Mouse (Mus musculus) heart, adult 18-20 months (tissue): ENCODE results near the gene Slc28a1. TPM values are rescaled to one million over a fixed set of nuclear protein-coding genes. Genes with fewer than 3 reads are reported as not detected.
A peak's percentile ranks its signal among the peaks of the same experiment; 100 is the strongest.

ENCODE experiments used
- DNase-seq, 2 experiments: peaks; one replicate each; pipeline ENCODE4 v3.0.0; 2021 to 2022; ENCODE audit warnings: mixed read lengths in 1 of 2
- total RNA-seq, 2 experiments: library from RNA; stranded (reverse); gene quantifications; 2 replicates each; pipeline ENCODE4 v1.2.3; 2021

Slc28a1 gene
- total RNA-seq, 2 experiments from 2014 or later: 0.12 to 0.21 TPM

DNA sequence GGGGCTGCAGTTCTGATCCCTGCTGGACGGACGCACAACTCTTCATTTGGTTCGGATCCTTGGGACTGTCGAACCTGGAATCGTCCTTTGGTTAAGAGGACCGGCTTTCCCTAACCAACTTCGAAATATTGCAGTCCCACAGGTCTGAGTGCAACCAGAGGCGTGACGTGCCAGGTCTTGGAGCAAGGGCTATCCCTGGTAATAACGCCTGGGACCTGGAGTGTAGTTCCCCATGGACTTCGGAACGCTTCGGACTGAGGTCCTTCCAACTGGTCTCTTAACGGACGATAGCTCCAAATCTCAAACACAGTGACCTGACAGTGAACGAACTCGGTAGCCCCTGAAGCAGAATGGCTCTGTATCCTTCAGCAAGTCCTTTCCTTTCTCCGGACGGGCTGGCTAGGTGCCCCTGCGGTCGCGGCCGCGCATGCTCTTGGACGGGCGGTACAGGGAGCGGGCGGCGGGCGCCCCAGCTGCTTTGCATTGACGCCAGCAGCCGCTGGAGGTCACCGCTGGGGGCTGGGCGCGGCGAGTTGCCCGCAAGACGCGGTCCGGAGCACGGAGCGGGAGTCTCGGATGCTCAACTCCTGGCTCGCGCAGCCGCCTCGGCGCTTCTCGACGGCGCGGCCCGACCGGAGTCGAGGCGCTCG lies 98.2 kb downstream of the Slc28a1 start:
- DNase-seq: peak; percentile 97 to 98

DNA sequence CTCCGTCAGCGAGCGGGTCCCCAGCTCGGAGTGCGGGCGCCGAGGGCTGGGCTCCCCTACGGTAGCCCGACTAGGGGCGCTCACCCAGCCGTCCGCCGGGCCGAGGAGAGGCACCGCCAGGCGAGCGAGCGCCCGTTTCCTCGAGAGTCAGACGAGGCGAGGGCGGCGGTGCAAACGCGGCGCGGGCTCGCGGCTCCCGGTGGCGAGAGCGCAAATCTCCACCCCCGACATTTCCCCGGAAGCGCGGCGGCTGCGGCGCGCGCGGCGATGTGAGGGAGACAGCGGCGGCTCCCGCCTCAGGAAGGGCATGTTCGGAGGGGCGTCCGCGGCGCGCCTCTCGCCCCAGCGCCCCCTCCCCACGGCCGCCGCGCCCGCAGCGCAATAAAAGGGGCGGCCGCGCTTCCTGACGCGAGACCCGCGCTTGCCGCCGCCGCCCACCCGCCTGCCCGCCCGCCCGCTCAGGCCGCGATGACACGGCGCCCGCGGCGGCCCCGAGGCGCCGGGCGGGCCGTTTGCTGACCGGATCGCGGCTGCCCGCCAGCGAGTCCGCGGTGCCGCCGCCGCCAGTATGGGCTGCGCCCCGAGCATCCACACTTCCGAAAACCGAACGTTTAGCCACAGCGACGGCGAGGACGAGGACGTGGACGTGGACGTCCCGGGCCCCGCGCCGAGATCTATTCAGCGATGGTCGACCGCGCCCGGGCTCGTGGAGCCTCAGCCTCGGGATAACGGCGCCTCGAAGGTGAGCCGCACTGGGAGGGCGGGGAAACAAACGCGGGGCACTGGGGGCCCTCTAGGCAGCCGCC lies 99.0 kb downstream of the Slc28a1 start, which contains the start of gene Pde8a:
TSS of gene Pde8a (plus strand) at position 250 of the 806 bp plus-strand sequence.
- DNase-seq: peak; percentile 36 to 63

GRCm38 (mm10) chr7:81214153-81214907 lies 99.7 kb downstream of the Slc28a1 start:
- DNase-seq: peak in 1 of 2 experiments; percentile 42

DNA sequence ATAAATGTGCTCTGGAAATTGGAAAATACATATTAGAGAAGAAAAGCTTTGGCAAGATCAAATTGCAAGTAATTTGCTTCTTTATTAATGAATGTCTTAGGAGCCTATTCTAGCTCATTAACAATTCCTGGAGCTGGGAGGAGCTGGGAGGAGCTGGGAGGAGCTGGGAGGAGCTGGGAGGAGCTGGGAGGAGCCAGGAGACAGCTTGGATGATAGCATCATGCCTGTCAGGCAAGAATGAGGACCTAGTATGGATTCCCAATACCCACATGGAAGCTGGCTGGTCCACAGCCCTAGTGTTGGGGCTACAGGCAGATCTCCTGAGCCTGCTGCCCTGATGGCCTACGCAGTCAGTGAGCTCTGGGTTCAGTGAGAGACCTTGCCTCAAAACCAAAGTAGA lies 101.4 kb downstream of the Slc28a1 start:
- no peak for DNase-seq

DNA sequence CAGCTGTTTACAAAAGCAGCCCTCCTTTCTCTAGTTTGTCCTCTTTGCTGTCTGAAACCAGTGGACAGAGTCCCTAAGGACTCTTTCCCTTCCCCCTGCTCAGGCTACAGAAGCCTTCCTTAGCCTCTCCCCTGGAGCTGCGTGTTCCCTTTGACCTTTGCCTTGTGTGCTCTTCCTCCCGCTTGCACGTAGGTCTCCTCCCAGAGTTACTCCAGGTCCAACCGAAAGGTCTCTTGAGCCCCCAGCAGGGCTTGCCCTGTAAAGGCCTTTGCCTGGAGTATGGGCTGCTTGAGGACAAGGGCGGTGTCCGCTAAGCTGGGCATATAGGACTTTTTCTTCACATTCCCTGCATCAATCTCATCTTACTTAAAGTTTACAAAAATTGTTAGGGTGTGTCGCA lies 104.7 kb downstream of the Slc28a1 start:
- no peak for DNase-seq

Other genes with a start within 250 kb of the Slc28a1 start
- gene Wdr73, start 213.5 kb upstream of the Slc28a1 start, total RNA-seq: 1 to 10 TPM; 7.5 to 8.6 TPM
- 10 to 100 TPM in 1 of 2 experiments, 1 to 10 TPM in 1; 9.2 to 10.8 TPM for gene Nmb, start 209.7 kb upstream of the Slc28a1 start, total RNA-seq
- 10 to 100 TPM; 49.2 to 51.6 TPM for gene Sec11a, start 167.0 kb upstream of the Slc28a1 start, total RNA-seq
- 10 to 100 TPM; 14.3 to 18.4 TPM for gene Zfp592, start 121.1 kb upstream of the Slc28a1 start, total RNA-seq
- 100 to 1,000 TPM; 112 to 119 TPM for gene Alpk3, start 57.2 kb upstream of the Slc28a1 start, total RNA-seq
- gene Pde8a, start 98.8 kb downstream of the Slc28a1 start, total RNA-seq: 10 to 100 TPM; 13.8 to 16.1 TPM
- 1,000 to 10,000 TPM in 1 of 2 experiments, 100 to 1,000 TPM in 1; 956 to 1,038 TPM for gene Rps17, start 230.5 kb downstream of the Slc28a1 start, total RNA-seq